Comparison of ENCODE assay signal across 11 mouse cellular contexts in genomic region chr2:103595028-103595651, GRCm38 (mm10). TPM values are rescaled to one million over a fixed set of nuclear protein-coding genes. Genes with fewer than 3 reads are reported as not detected.
DNase-seq lines count a peak whose midpoint lies in the region; ATAC-seq and TF ChIP-seq lines count a peak whose summit lies in the region.
"Had no signal": no experiment of that assay in that cellular context is flagged by ENCODE, and none has a peak within 500 bp of the region (broad histone marks: within the 10 kb centered on the region; RNA-seq: fewer than 3 reads in every experiment).

No protein-coding gene starts in this region.

- H3K27me3 ChIP-seq in liver, adult 2 months (ENCODE audit: control insufficient read depth, insufficient read depth, low read length) = no peaks in the 10 kb centered on the region
- H3K27me3 ChIP-seq in intestine, embryonic 14.5 days (replicated peaks; ENCODE audit: control insufficient read depth, insufficient read depth, low read length) = no peaks in the 10 kb centered on the region
- no peaks in the 10 kb centered on the region for H3K27me3 ChIP-seq in liver, embryonic 16.5 days (ENCODE audit: control insufficient read depth, insufficient read depth, low read depth, low read length)

- ATAC-seq in intestine, embryonic 14.5 days (replicated peaks; ENCODE audit: low FRiP score, low TSS enrichment, low read depth) = no peak
- ATAC-seq in liver, embryonic 16.5 days (ENCODE audit: low read depth) = peak; percentile 22; the same call in 1 of the 2 replicates

- 0 out of 2 replicates have a peak overlapping the region, but pooled peaks have one; percentile 2 for H3K4me2 ChIP-seq in intestine, embryonic 14.5 days (ENCODE audit: low read length)
- peak overlapping the region; percentile 7; the same call in 1 of the 2 replicates for H3K4me2 ChIP-seq in liver, embryonic 16.5 days (ENCODE audit: low read depth, low read length)

- peaks cover 54% of the 10 kb centered on the region for H3K79me2 ChIP-seq in liver, adult 2 months (ENCODE audit: control insufficient read depth, insufficient read depth, low read length)

- no peak overlapping the region for H3K4me3 ChIP-seq in liver, adult 2 months (ENCODE audit: insufficient read depth, low read depth, low read length)
- no peak overlapping the region for H3K4me3 ChIP-seq in intestine, embryonic 14.5 days (ENCODE audit: low read depth, low read length)
- no peak overlapping the region for H3K4me3 ChIP-seq in liver, embryonic 16.5 days (ENCODE audit: low read depth, low read length)

- H3K36me3 ChIP-seq in liver, adult 2 months (ENCODE audit: control insufficient read depth, insufficient read depth, low read length) = no peaks in the 10 kb centered on the region
- H3K36me3 ChIP-seq in intestine, embryonic 14.5 days (ENCODE audit: control insufficient read depth, insufficient read depth, low read length) = no peaks in the 10 kb centered on the region
- H3K36me3 ChIP-seq in liver, embryonic 16.5 days (ENCODE audit: control insufficient read depth, insufficient read depth) = no peaks in the 10 kb centered on the region

- WGBS in liver, adult 2 months = 30% methylated on average over 5 of the region's 5 CpGs
- 36% methylated on average over 5 of the region's 5 CpGs for WGBS in intestine, embryonic 14.5 days
- 49% methylated on average over 5 of the region's 5 CpGs for WGBS in liver, embryonic 16.5 days (ENCODE audit: insufficient replicate concordance)

- no peaks in the 10 kb centered on the region for H3K9me3 ChIP-seq in intestine, embryonic 14.5 days (ENCODE audit: control insufficient read depth, low read length)
- H3K9me3 ChIP-seq in liver, embryonic 16.5 days (replicated peaks; ENCODE audit: control insufficient read depth, low read length) = no peaks in the 10 kb centered on the region

- no peak for TF ChIP-seq POLR2A in liver, adult 2 months (IDR thresholded peaks at IDR 0.05; ENCODE audit: extremely low read depth, insufficient read depth, low read length)

- DNase-seq in liver, adult 2 months (ENCODE audit: extremely low read depth, low read depth, low spot score) = no peak
- no peak for DNase-seq in liver
- DNase-seq in intestine, embryonic 14.5 days (ENCODE audit: low spot score) = no peak
- peak; percentile 44 for DNase-seq in kidney, postnatal 10 days
- no peak for DNase-seq in cerebellum, adult 9-10 months
- no peak for DNase-seq in right cerebral cortex, postnatal 36 days (ENCODE audit: low spot score in 2 of 2)
- DNase-seq: heart, postnatal 4 days; layer of hippocampus, adult 9-11 months; lung, adult 2 months; right cerebral cortex, postnatal 14 days had no signal

- TF ChIP-seq CTCF in liver, adult 2 months (IDR thresholded peaks at IDR 0.05; ENCODE audit: low read depth, low read length) = no peak

- H3K9ac ChIP-seq in liver, adult 2 months (ENCODE audit: low read depth, low read length) = peak overlapping the region; percentile 20; the same call in 1 of the 2 replicates
- H3K9ac ChIP-seq in intestine, embryonic 14.5 days (ENCODE audit: low read length) = no peak overlapping the region
- H3K9ac ChIP-seq in liver, embryonic 16.5 days (ENCODE audit: low read depth, low read length) = no peak overlapping the region

- peaks cover 42% of the 10 kb centered on the region for H3K4me1 ChIP-seq in liver, adult 2 months (ENCODE audit: control insufficient read depth, insufficient read depth, low read length)
- peaks cover 14% of the 10 kb centered on the region; the same call in 1 of the 2 replicates for H3K4me1 ChIP-seq in intestine, embryonic 14.5 days (replicated peaks; ENCODE audit: control insufficient read depth, insufficient read depth, low read length)
- H3K4me1 ChIP-seq in liver, embryonic 16.5 days (ENCODE audit: control insufficient read depth, low read depth, low read length) = peaks cover 12% of the 10 kb centered on the region

- H3K27ac ChIP-seq in liver, adult 2 months (replicated peaks; ENCODE audit: insufficient read depth, low read depth, low read length) = peak overlapping the region; percentile 68
- no peak overlapping the region for H3K27ac ChIP-seq in intestine, embryonic 14.5 days (ENCODE audit: low read depth)
- peak overlapping the region; percentile 14 for H3K27ac ChIP-seq in liver, embryonic 16.5 days (ENCODE audit: low read length)

RNA-seq across cellular contexts. Expression of gene Abtb2, which starts 29.0 kb away (rescaled TPM):
- total RNA-seq in liver, adult 2 months (2014; rRNA removed) = 6.5 and 8.6 TPM in 2 replicates
- polyA plus RNA-seq in liver, adult 2 months (2012; rRNA removed) = 15.1 and 17.3 TPM in 2 replicates
- 4.1 and 4.4 TPM in 2 replicates for polyA plus RNA-seq in intestine, embryonic 14.5 days (2014; fragmentation: Nextera tagmentation; extraction: Ambion mirVana)
- polyA plus RNA-seq in liver, embryonic 16.5 days (2015; fragmentation: Nextera tagmentation; extraction: Ambion mirVana) = 2.5 and 3.3 TPM in 2 replicates
